Mouse (Mus musculus) forebrain, embryonic 10.5 days (tissue): ENCODE measurements around the gene Zfyve26. TPM values are rescaled to one million over a fixed set of nuclear protein-coding genes. Genes with fewer than 3 reads are reported as not detected.
"Not testable (repeated sequence)": the region's sequence is repeated elsewhere in the genome, so short reads cannot be mapped to it uniquely, and the experiment has no call there.

Experiments used
- DNase-seq: peaks from one replicate; pipeline ENCODE4 v3.0.0-alpha.2; 2017; ENCODE audit warnings: low spot score; ENCODE audit errors: extremely low spot score
- H3K27ac ChIP-seq: fragments of 300-500 bp; sonication (generic); 2 replicates; pipeline ENCODE4 v1.5.1; 2016; ENCODE audit warnings: mild to moderate bottlenecking
- H3K27me3 ChIP-seq: fragments of 300-500 bp; sonication (generic); 2 replicates; pipeline ENCODE4 v1.6.1; 2016; ENCODE audit warnings: mild to moderate bottlenecking; ENCODE audit not compliant: poor library complexity, severe bottlenecking
- H3K36me3 ChIP-seq: fragments of 300-500 bp; sonication (generic); replicated peaks from 2 replicates; pipeline ENCODE4 v1.6.1; 2016; ENCODE audit warnings: mild to moderate bottlenecking, moderate library complexity
- H3K4me1 ChIP-seq: fragments of 300-500 bp; sonication (generic); 2 replicates; pipeline ENCODE4 v1.6.1; 2016
- H3K4me3 ChIP-seq: fragments of 300-500 bp; sonication (generic); 2 replicates; pipeline ENCODE4 v1.5.1; 2016; ENCODE audit warnings: mild to moderate bottlenecking, moderate library complexity
- H3K9me3 ChIP-seq: fragments of 300-500 bp; sonication (generic); 2 replicates; pipeline ENCODE4 v1.6.1; 2016; ENCODE audit warnings: mild to moderate bottlenecking, moderate library complexity
- WGBS: fragments of 180-500 bp; shearing (Covaris S2); methylation state at CpG from one replicate; pipeline ENCODE4 v1.1.7; 2016; 5-methylcytosine and 5-hydroxymethylcytosine counted together
- polyA plus RNA-seq: library from polyadenylated mRNA; unstranded; fragments of >200 nt; fragmentation: Nextera tagmentation; extraction: Ambion mirVana; gene quantifications from 2 replicates; pipeline ENCODE4 v1.2.1, GENCODE M21; 2016

Gene Zfyve26
- polyA plus RNA-seq, result 13.9 and 15.9 TPM in 2 replicates

- Histone ChIP-seq H3K4me3 (peak within 1 kb of the TSS; percentile 78), H3K27ac (peak within 1 kb of the TSS; percentile 85), H3K4me1 (peaks cover 20% of the 10 kb centered on the region), H3K27me3 (no peaks in the 10 kb centered on the region), H3K36me3 (peaks cover 5% of the 10 kb centered on the region), H3K9me3 (no peaks in the 10 kb centered on the region)
- WGBS, result under 1% methylated on average over 29 of the region's 29 CpGs
- DNase-seq, result peak; percentile 96
Measured at GRCm38 (mm10) chr12:79296126-79296816, at the start of gene Zfyve26. Gene Zfyve26, minus strand, starts transcription at chr12:79296304.

- Histone ChIP-seq H3K9me3 (no peaks in the 10 kb centered on the region), H3K36me3 (no peaks in the 10 kb centered on the region), H3K27ac (no peak overlapping the region), H3K4me1 (peaks cover 15% of the 10 kb centered on the region), H3K4me3 (no peak overlapping the region), H3K27me3 (no peaks in the 10 kb centered on the region)
- DNase-seq, result no peak
- 54% methylated on average over 6 of the region's 6 CpGs for whole genome bisulfite sequencing
Measured at GRCm38 (mm10) chr12:79341291-79341845, 45.3 kb upstream of the Zfyve26 start.

- no peak overlapping the region for H3K4me3 ChIP-seq
- H3K4me1 ChIP-seq, result peaks cover 12% of the 10 kb centered on the region
- no peaks in the 10 kb centered on the region for H3K27me3 ChIP-seq
- WGBS, result 82% methylated on average over 6 of the region's 6 CpGs
- no peaks in the 10 kb centered on the region for H3K36me3 ChIP-seq
- no peak overlapping the region for H3K27ac ChIP-seq
- no peaks in the 10 kb centered on the region for H3K9me3 ChIP-seq
- DNase-seq, result no peak
Measured at GRCm38 (mm10) chr12:79340513-79340912, 44.4 kb upstream of the Zfyve26 start.

GRCm38 (mm10) chr12:79338791-79339190, 42.7 kb upstream of the Zfyve26 start:
- H3K4me1 ChIP-seq, result peaks cover 12% of the 10 kb centered on the region
- H3K4me3 ChIP-seq, result no peak overlapping the region
- peaks cover 11% of the 10 kb centered on the region; the same call in 1 of the 2 replicates for H3K9me3 ChIP-seq
- H3K36me3 ChIP-seq, result peaks cover 14% of the 10 kb centered on the region
- no peaks in the 10 kb centered on the region for H3K27me3 ChIP-seq
- 92% methylated on average over 8 of the region's 8 CpGs for WGBS
- H3K27ac ChIP-seq, result no peak overlapping the region
- no peak for DNase-seq

GRCm38 (mm10) chr12:79331722-79332121, 35.6 kb upstream of the Zfyve26 start:
- H3K36me3 ChIP-seq, result peaks cover 15% of the 10 kb centered on the region
- peaks cover 13% of the 10 kb centered on the region; the same call in 1 of the 2 replicates for H3K9me3 ChIP-seq
- no peak overlapping the region for H3K4me3 ChIP-seq
- WGBS, result 85% methylated on average over 4 of the region's 4 CpGs
- no peak overlapping the region for H3K27ac ChIP-seq
- DNase-seq, result no peak
- no peaks in the 10 kb centered on the region for H3K27me3 ChIP-seq
- H3K4me1 ChIP-seq, result no peaks in the 10 kb centered on the region

GRCm38 (mm10) chr12:79330571-79330970, 34.5 kb upstream of the Zfyve26 start:
- Histone ChIP-seq H3K36me3 (peaks cover 15% of the 10 kb centered on the region), H3K4me1 (no peaks in the 10 kb centered on the region), H3K4me3 (no peak overlapping the region), H3K27ac (no peak overlapping the region), H3K9me3 (peaks cover 13% of the 10 kb centered on the region; the same call in 1 of the 2 replicates), H3K27me3 (no peaks in the 10 kb centered on the region)
- DNase-seq, result no peak
- 85% methylated on average over 2 of the region's 2 CpGs for WGBS

- H3K36me3 ChIP-seq, result no peaks in the 10 kb centered on the region; the same call in 1 of the 2 replicates
- H3K9me3 ChIP-seq, result no peaks in the 10 kb centered on the region
- no peak for DNase-seq
- no peaks in the 10 kb centered on the region for H3K27me3 ChIP-seq
- WGBS, result 77% methylated on average over 2 of the region's 2 CpGs
- no peak overlapping the region for H3K4me3 ChIP-seq
- H3K4me1 ChIP-seq, result no peaks in the 10 kb centered on the region
- H3K27ac ChIP-seq, result no peak overlapping the region
Measured at GRCm38 (mm10) chr12:79327868-79328267, 31.8 kb upstream of the Zfyve26 start.

GRCm38 (mm10) chr12:79326745-79327144, 30.6 kb upstream of the Zfyve26 start:
- H3K4me3 ChIP-seq, result no peak overlapping the region
- H3K27ac ChIP-seq, result no peak overlapping the region
- no peaks in the 10 kb centered on the region for H3K4me1 ChIP-seq
- no peak for DNase-seq
- H3K36me3 ChIP-seq, result no peaks in the 10 kb centered on the region; the same call in 1 of the 2 replicates
- no peaks in the 10 kb centered on the region for H3K27me3 ChIP-seq
- 74% methylated on average over 2 of the region's 2 CpGs for whole genome bisulfite sequencing
- no peaks in the 10 kb centered on the region for H3K9me3 ChIP-seq

GRCm38 (mm10) chr12:79326236-79326635, 30.1 kb upstream of the Zfyve26 start:
- H3K9me3 ChIP-seq, result no peaks in the 10 kb centered on the region
- 81% methylated on average over 2 of the region's 2 CpGs for WGBS
- H3K27ac ChIP-seq, result no peak overlapping the region
- H3K27me3 ChIP-seq, result no peaks in the 10 kb centered on the region
- no peaks in the 10 kb centered on the region for H3K4me1 ChIP-seq
- no peaks in the 10 kb centered on the region; the same call in 1 of the 2 replicates for H3K36me3 ChIP-seq
- H3K4me3 ChIP-seq, result no peak overlapping the region
- DNase-seq, result no peak

- not testable (repeated sequence) for H3K4me3 ChIP-seq, DNase-seq, H3K36me3 ChIP-seq, H3K4me1 ChIP-seq, H3K9me3 ChIP-seq, H3K27ac ChIP-seq, H3K27me3 ChIP-seq
- 76% methylated on average over 2 of the region's 2 CpGs for WGBS
Measured at GRCm38 (mm10) chr12:79322539-79322938, 26.4 kb upstream of the Zfyve26 start.

GRCm38 (mm10) chr12:79320895-79321294, 24.8 kb upstream of the Zfyve26 start:
- Histone ChIP-seq H3K4me1 (no peaks in the 10 kb centered on the region), H3K36me3 (no peaks in the 10 kb centered on the region; the same call in 1 of the 2 replicates), H3K27ac (no peak overlapping the region), H3K27me3 (no peaks in the 10 kb centered on the region), H3K4me3 (no peak overlapping the region), H3K9me3 (no peaks in the 10 kb centered on the region)
- 93% methylated on average over 5 of the region's 5 CpGs for WGBS
- no peak for DNase-seq

- no peaks in the 10 kb centered on the region for H3K27me3 ChIP-seq
- WGBS, result 97% methylated on average over 5 of the region's 5 CpGs
- H3K36me3 ChIP-seq, result peaks cover 3% of the 10 kb centered on the region; the same call in 1 of the 2 replicates
- no peaks in the 10 kb centered on the region for H3K9me3 ChIP-seq
- no peaks in the 10 kb centered on the region for H3K4me1 ChIP-seq
- DNase-seq, result no peak
- H3K27ac ChIP-seq, result no peak overlapping the region
- no peak overlapping the region for H3K4me3 ChIP-seq
Measured at GRCm38 (mm10) chr12:79317339-79317738, 21.2 kb upstream of the Zfyve26 start.

GRCm38 (mm10) chr12:79313721-79314120, 17.6 kb upstream of the Zfyve26 start:
- Histone ChIP-seq H3K4me3 (no peak overlapping the region), H3K27me3 (no peaks in the 10 kb centered on the region), H3K36me3 (peaks cover 3% of the 10 kb centered on the region; the same call in 1 of the 2 replicates), H3K27ac (no peak overlapping the region), H3K4me1 (no peaks in the 10 kb centered on the region), H3K9me3 (no peaks in the 10 kb centered on the region)
- no peak for DNase-seq
- 87% methylated on average over 4 of the region's 4 CpGs for WGBS
